Comparison of ENCODE assay signal across 9 mouse cellular contexts in genomic region chr5:24351278-24351677, GRCm38 (mm10). TPM values are rescaled to one million over a fixed set of nuclear protein-coding genes. Genes with fewer than 3 reads are reported as not detected.
DNase-seq lines count a peak whose midpoint lies in the region; ATAC-seq and TF ChIP-seq lines count a peak whose summit lies in the region.
"Had no signal": no experiment of that assay in that cellular context is flagged by ENCODE, and none has a peak within 500 bp of the region (broad histone marks: within the 10 kb centered on the region; RNA-seq: fewer than 3 reads in every experiment).

Kcnh2 (minus strand) TSS chr5:24351604.

- peak; percentile 52 for ATAC-seq in forebrain, embryonic 11.5 days (replicated peaks; ENCODE audit: low FRiP score)
- peak; percentile 44 for ATAC-seq in intestine, embryonic 14.5 days (replicated peaks; ENCODE audit: low FRiP score, low TSS enrichment, low read depth)
- peak; percentile 52 for ATAC-seq in midbrain, embryonic 12.5 days (ENCODE audit: low FRiP score, low read depth)

- no peak for TF ChIP-seq CTCF in C2C12 (IDR thresholded peaks at IDR 0.05; ENCODE audit: control insufficient read depth, insufficient read depth, insufficient read length)

- no peaks in the 10 kb centered on the region for H3K79me2 ChIP-seq in C2C12 (ENCODE audit: control insufficient read depth, insufficient read depth)

- H3K4me1 ChIP-seq in forebrain, embryonic 11.5 days (replicated peaks; ENCODE audit: control insufficient read depth, insufficient read depth, low read length), result peaks cover 24% of the 10 kb centered on the region
- peaks cover 52% of the 10 kb centered on the region for H3K4me1 ChIP-seq in intestine, embryonic 14.5 days (replicated peaks; ENCODE audit: control insufficient read depth, insufficient read depth, low read length)
- peaks cover 63% of the 10 kb centered on the region for H3K4me1 ChIP-seq in midbrain, embryonic 12.5 days

- no peaks in the 10 kb centered on the region for H3K79me3 ChIP-seq in C2C12 (ENCODE audit: low read depth)

- peak within 1 kb of the TSS; percentile 79 for H3K9ac ChIP-seq in forebrain, embryonic 11.5 days (ENCODE audit: low read length)
- H3K9ac ChIP-seq in intestine, embryonic 14.5 days (ENCODE audit: low read length), result peak within 1 kb of the TSS; percentile 74
- peak within 1 kb of the TSS; percentile 95 for H3K9ac ChIP-seq in midbrain, embryonic 12.5 days (replicated peaks)

- peak within 1 kb of the TSS; percentile 93 for H3K27ac ChIP-seq in forebrain, embryonic 11.5 days (ENCODE audit: low read depth, low read length)
- peak within 1 kb of the TSS; percentile 92 for H3K27ac ChIP-seq in intestine, embryonic 14.5 days (ENCODE audit: low read depth)
- peak within 1 kb of the TSS; percentile 98 for H3K27ac ChIP-seq in midbrain, embryonic 12.5 days (replicated peaks)
- H3K27ac ChIP-seq: macrophage had no signal

- peaks cover 3% of the 10 kb centered on the region for H3K27me3 ChIP-seq in C2C12 (ENCODE audit: control insufficient read depth, insufficient read depth, insufficient read length)
- H3K27me3 ChIP-seq in forebrain, embryonic 11.5 days (ENCODE audit: control insufficient read depth, insufficient read depth, low read length), result peaks cover 25% of the 10 kb centered on the region
- H3K27me3 ChIP-seq in intestine, embryonic 14.5 days (replicated peaks; ENCODE audit: control insufficient read depth, insufficient read depth, low read length), result peaks cover 2% of the 10 kb centered on the region; the same call in 1 of the 2 replicates
- H3K27me3 ChIP-seq in midbrain, embryonic 12.5 days, result peaks cover 53% of the 10 kb centered on the region

- DNase-seq in cerebellum, adult 9-10 months, result peak; percentile 45
- DNase-seq in cerebellum, adult 11 months, result no peak
- no peak for DNase-seq in forebrain, embryonic 11.5 days (ENCODE audit: low spot score)
- DNase-seq in intestine, embryonic 14.5 days (ENCODE audit: low spot score), result no peak
- no peak for DNase-seq in cerebellum, postnatal 10 days
- no peak for DNase-seq in cerebellum, adult 8-10 months

- H3K4me3 ChIP-seq in C2C12 (ENCODE audit: insufficient read depth, poor library complexity, severe bottlenecking), result peak within 1 kb of the TSS; percentile 25
- H3K4me3 ChIP-seq in forebrain, embryonic 11.5 days (ENCODE audit: low read depth, low read length), result peak within 1 kb of the TSS; percentile 68
- H3K4me3 ChIP-seq in intestine, embryonic 14.5 days (ENCODE audit: low read depth, low read length), result peak within 1 kb of the TSS; percentile 68
- H3K4me3 ChIP-seq in midbrain, embryonic 12.5 days, result peak within 1 kb of the TSS; percentile 82

- H3K9me3 ChIP-seq in forebrain, embryonic 11.5 days (ENCODE audit: control insufficient read depth, low read length), result no peaks in the 10 kb centered on the region
- no peaks in the 10 kb centered on the region for H3K9me3 ChIP-seq in intestine, embryonic 14.5 days (ENCODE audit: control insufficient read depth, low read length)
- no peaks in the 10 kb centered on the region for H3K9me3 ChIP-seq in midbrain, embryonic 12.5 days

- no peaks in the 10 kb centered on the region for H3K36me3 ChIP-seq in C2C12 (ENCODE audit: control insufficient read depth, insufficient read depth)
- H3K36me3 ChIP-seq in forebrain, embryonic 11.5 days (ENCODE audit: control insufficient read depth, insufficient read depth, low read length), result no peaks in the 10 kb centered on the region
- H3K36me3 ChIP-seq in intestine, embryonic 14.5 days (ENCODE audit: control insufficient read depth, insufficient read depth, low read length), result no peaks in the 10 kb centered on the region
- H3K36me3 ChIP-seq in midbrain, embryonic 12.5 days, result 0 out of 2 replicates have a peak, but pooled peaks cover under 1% of the 10 kb centered on the region

- peak within 1 kb of the TSS; percentile 98 for H3K4me2 ChIP-seq in forebrain, embryonic 11.5 days (ENCODE audit: low read depth, low read length, severe bottlenecking)
- H3K4me2 ChIP-seq in intestine, embryonic 14.5 days (ENCODE audit: low read length), result peak within 1 kb of the TSS; percentile 90
- H3K4me2 ChIP-seq in midbrain, embryonic 12.5 days (replicated peaks), result peak within 1 kb of the TSS; percentile 99

- WGBS in forebrain, embryonic 11.5 days, result 0% methylated on average over 36 of the region's 53 CpGs
- 1% methylated on average over 38 of the region's 53 CpGs for WGBS in intestine, embryonic 14.5 days
- WGBS in midbrain, embryonic 12.5 days, result under 1% methylated on average over 34 of the region's 53 CpGs

- H3ac ChIP-seq in C2C12 (ENCODE audit: control insufficient read depth, insufficient read length, low read depth), result peak within 1 kb of the TSS; percentile 51

TF ChIP-seq in C2C12, 6 proteins besides CTCF, POLR2A, EP300 and RAD21:
- TF ChIP-seq MYOG (IDR thresholded peaks at IDR 0.05; ENCODE audit: control insufficient read depth, extremely low read depth, insufficient read length), result no peak
- TF ChIP-seq MAX (IDR thresholded peaks at IDR 0.05), result no peak
- no peak for TF ChIP-seq MYOD1 (IDR thresholded peaks at IDR 0.05; ENCODE audit: control insufficient read depth, insufficient read length, low read depth)
- TF ChIP-seq USF1 (IDR thresholded peaks at IDR 0.05; ENCODE audit: low read depth), result no peak
- TF ChIP-seq CEBPB (IDR thresholded peaks at IDR 0.05; ENCODE audit: low read depth), result no peak
- TF ChIP-seq FOSL1 (IDR thresholded peaks at IDR 0.05; ENCODE audit: insufficient read depth, low read length, poor library complexity, severe bottlenecking), result no peak

RNA-seq across cellular contexts. Expression of gene Kcnh2, which starts in this region (rescaled TPM):
- 3.1 TPM for polyA plus RNA-seq in C2C12 (2012; fragmentation: generic; extraction: Trizol)
- 9.1 and 10.9 TPM in 2 replicates for polyA plus RNA-seq in forebrain, embryonic 11.5 days (2014; fragmentation: Nextera tagmentation; extraction: Ambion mirVana)
- polyA plus RNA-seq in intestine, embryonic 14.5 days (2014; fragmentation: Nextera tagmentation; extraction: Ambion mirVana), result 9.0 and 11.2 TPM in 2 replicates
- polyA plus RNA-seq in midbrain, embryonic 12.5 days (2016; fragmentation: Nextera tagmentation; extraction: Ambion mirVana), result 18.0 and 18.5 TPM in 2 replicates
- polyA plus RNA-seq: macrophage had no signal

Comparison
In these comparisons a context has a peak if more than half of its experiments do, and no peak if none do; other contexts are left out.
1. H3K4me3 ChIP-seq: peak in every context shown above with its lines; median percentile 82 in midbrain, embryonic 12.5 days; 68 in forebrain, embryonic 11.5 days; 68 in intestine, embryonic 14.5 days; 25 in C2C12.